Mouse (Mus musculus): ENCODE data around the gene Polr2e. TPM values are rescaled to one million over a fixed set of nuclear protein-coding genes. Genes with fewer than 3 reads are reported as not detected.
"Not testable (repeated sequence)": the region's sequence is repeated elsewhere in the genome, so short reads cannot be mapped to it uniquely, and the experiment has no call there.

Polr2e gene
- total and polyA plus RNA-seq, 2 experiments: 26.4 to 74.6 TPM

DNA sequence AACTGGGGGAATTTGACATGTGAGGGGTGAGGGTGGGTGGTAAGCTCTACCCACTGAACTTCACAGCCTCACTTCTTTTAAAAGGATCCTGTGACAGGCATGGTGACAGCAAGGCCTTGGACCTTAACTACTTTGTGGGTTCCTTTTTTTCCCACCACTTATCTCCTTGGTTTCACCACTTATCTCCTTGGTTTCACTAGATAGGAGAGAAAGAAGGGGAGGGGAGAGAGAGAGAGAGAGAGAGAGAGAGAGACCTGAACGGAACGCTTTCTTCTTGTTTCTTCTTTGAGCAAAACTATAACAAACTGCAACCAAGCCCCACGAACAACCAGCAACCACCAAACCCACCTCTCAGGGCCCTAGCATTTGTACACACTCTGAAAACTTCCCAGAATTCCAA, 9.2 kb upstream of the Polr2e start:
- WGBS: 90% methylated on average over 3 of the region's 3 CpGs
- no peak overlapping the region for H3K9ac ChIP-seq (ENCODE audit: low read depth, low read length)
- no peak overlapping the region for H3K4me3 ChIP-seq (ENCODE audit: insufficient read depth, low read depth, low read length)
- DNase-seq (ENCODE audit: extremely low read depth, low read depth, low spot score): no peak
- no peaks in the 10 kb centered on the region for H3K79me2 ChIP-seq (ENCODE audit: control insufficient read depth, insufficient read depth, low read length)
- no peaks in the 10 kb centered on the region for H3K27me3 ChIP-seq (ENCODE audit: control insufficient read depth, insufficient read depth, low read length)
- no peaks in the 10 kb centered on the region for H3K36me3 ChIP-seq (ENCODE audit: control insufficient read depth, insufficient read depth, low read length)
- H3K4me1 ChIP-seq (ENCODE audit: control insufficient read depth, insufficient read depth, low read length): peaks cover 15% of the 10 kb centered on the region
- TF ChIP-seq CTCF (IDR thresholded peaks at IDR 0.05; ENCODE audit: low read depth, low read length): no peak
- TF ChIP-seq POLR2A (IDR thresholded peaks at IDR 0.05; ENCODE audit: extremely low read depth, insufficient read depth, low read length): no peak
- no peak overlapping the region for H3K27ac ChIP-seq (replicated peaks; ENCODE audit: insufficient read depth, low read depth, low read length)

DNA sequence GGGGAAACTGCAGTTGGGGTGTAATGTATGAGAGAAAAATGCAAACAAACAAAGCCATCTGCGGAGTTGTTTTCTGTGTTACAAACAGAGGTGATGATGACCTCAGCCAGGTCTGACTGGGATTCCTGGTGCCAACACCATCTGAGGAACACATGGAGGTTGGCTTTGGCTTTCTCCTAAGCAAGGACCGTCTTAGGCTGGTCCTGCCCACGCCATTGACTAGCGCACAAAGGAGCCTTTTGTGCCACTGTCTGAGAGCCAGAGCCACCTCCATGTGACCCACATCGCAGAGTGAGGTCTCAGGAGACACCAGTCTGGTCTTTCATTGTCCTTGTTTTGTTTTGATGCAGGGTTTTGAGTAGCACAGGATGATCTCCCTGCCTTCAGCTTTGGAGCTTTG, 8.8 kb upstream of the Polr2e start:
- no peak overlapping the region for H3K27ac ChIP-seq (replicated peaks; ENCODE audit: insufficient read depth, low read depth, low read length)
- no peaks in the 10 kb centered on the region for H3K27me3 ChIP-seq (ENCODE audit: control insufficient read depth, insufficient read depth, low read length)
- no peak for DNase-seq (ENCODE audit: extremely low read depth, low read depth, low spot score)
- H3K9ac ChIP-seq (ENCODE audit: low read depth, low read length): no peak overlapping the region
- H3K79me2 ChIP-seq (ENCODE audit: control insufficient read depth, insufficient read depth, low read length): no peaks in the 10 kb centered on the region
- WGBS: 82% methylated on average over 5 of the region's 5 CpGs
- H3K4me1 ChIP-seq (ENCODE audit: control insufficient read depth, insufficient read depth, low read length): peaks cover 15% of the 10 kb centered on the region
- no peak overlapping the region for H3K4me3 ChIP-seq (ENCODE audit: insufficient read depth, low read depth, low read length)
- H3K36me3 ChIP-seq (ENCODE audit: control insufficient read depth, insufficient read depth, low read length): no peaks in the 10 kb centered on the region
- TF ChIP-seq CTCF (IDR thresholded peaks at IDR 0.05; ENCODE audit: low read depth, low read length) (no peak), POLR2A (IDR thresholded peaks at IDR 0.05; ENCODE audit: extremely low read depth, insufficient read depth, low read length) (no peak)

DNA sequence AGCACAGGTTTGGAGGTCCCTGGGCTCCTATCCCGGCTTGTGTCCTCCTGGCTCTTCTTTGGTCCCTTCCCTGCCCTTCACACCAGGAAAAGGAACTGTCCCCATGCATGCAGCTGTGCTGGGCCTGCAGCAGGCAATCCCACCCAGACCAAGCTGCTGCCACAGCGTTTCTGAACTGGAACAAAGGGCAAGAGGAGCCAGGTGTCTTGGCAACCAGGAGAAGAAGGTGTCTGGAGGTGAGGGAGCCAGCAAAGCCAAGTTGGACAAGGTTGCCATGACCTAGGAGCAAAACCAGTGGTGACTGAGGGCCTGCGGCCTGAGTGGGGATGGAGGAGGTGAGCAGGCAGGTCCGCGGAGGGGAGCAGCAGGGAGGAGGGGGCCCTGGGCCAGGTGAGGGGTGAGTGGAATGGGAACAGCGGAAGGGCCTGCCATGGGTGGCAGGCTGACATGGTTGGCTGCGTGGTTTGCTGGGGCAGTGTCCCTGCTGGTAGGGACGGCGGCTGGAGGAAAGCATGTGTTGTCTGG, 7.5 kb upstream of the Polr2e start, which contains the start of gene Gpx4:
Gpx4 (plus strand) TSS at position 126 of the 525 bp plus-strand sequence.
- Histone ChIP-seq H3K4me3 (ENCODE audit: insufficient read depth, low read depth, low read length) (no peak within 1 kb of the TSS), H3K27ac (replicated peaks; ENCODE audit: insufficient read depth, low read depth, low read length) (no peak within 1 kb of the TSS), H3K79me2 (ENCODE audit: control insufficient read depth, insufficient read depth, low read length) (no peaks in the 10 kb centered on the region), H3K4me1 (ENCODE audit: control insufficient read depth, insufficient read depth, low read length) (peaks cover 8% of the 10 kb centered on the region; the same call in 1 of the 2 replicates), H3K36me3 (ENCODE audit: control insufficient read depth, insufficient read depth, low read length) (no peaks in the 10 kb centered on the region), H3K27me3 (ENCODE audit: control insufficient read depth, insufficient read depth, low read length) (no peaks in the 10 kb centered on the region), H3K9ac (ENCODE audit: low read depth, low read length) (no peak within 1 kb of the TSS)
- TF ChIP-seq POLR2A (IDR thresholded peaks at IDR 0.05; ENCODE audit: extremely low read depth, insufficient read depth, low read length) (no peak), CTCF (IDR thresholded peaks at IDR 0.05; ENCODE audit: low read depth, low read length) (no peak)
- WGBS: 87% methylated on average over 9 of the region's 9 CpGs
- no peak for DNase-seq (ENCODE audit: extremely low read depth, low read depth, low spot score)

GRCm38 (mm10) chr10:80045766-80046165, 6.2 kb upstream of the Polr2e start:
- Histone ChIP-seq H3K79me2 (ENCODE audit: control insufficient read depth, insufficient read depth, low read length) (no peaks in the 10 kb centered on the region), H3K4me3 (ENCODE audit: insufficient read depth, low read depth, low read length) (no peak overlapping the region), H3K27ac (replicated peaks; ENCODE audit: insufficient read depth, low read depth, low read length) (no peak overlapping the region), H3K27me3 (ENCODE audit: control insufficient read depth, insufficient read depth, low read length) (no peaks in the 10 kb centered on the region), H3K4me1 (ENCODE audit: control insufficient read depth, insufficient read depth, low read length) (peaks cover 3% of the 10 kb centered on the region; the same call in 1 of the 2 replicates), H3K9ac (ENCODE audit: low read depth, low read length) (no peak overlapping the region), H3K36me3 (ENCODE audit: control insufficient read depth, insufficient read depth, low read length) (no peaks in the 10 kb centered on the region)
- 96% methylated on average over 5 of the region's 5 CpGs for WGBS
- no peak for TF ChIP-seq CTCF (IDR thresholded peaks at IDR 0.05; ENCODE audit: low read depth, low read length)
- TF ChIP-seq POLR2A (IDR thresholded peaks at IDR 0.05; ENCODE audit: extremely low read depth, insufficient read depth, low read length): no peak
- DNase-seq (ENCODE audit: extremely low read depth, low read depth, low spot score): no peak

DNA sequence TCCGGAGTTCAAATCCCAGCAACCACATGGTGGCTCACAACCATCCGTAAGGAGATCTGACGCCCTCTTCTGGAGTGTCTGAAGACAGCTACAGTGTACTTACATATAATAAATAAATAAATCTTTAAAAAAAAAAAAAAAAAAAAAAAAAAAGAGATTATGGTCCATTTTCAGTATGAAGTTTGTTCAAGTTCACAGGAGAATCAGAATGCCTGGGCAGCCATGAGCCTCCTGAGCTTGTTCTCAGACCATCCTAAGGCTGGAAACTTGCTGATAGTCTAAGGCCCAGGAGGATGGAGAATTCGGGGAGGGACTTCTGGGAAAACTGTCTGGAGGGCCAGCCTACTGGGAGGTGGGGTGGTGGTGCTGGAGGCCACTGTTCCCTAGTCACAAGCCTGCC, 5.8 kb upstream of the Polr2e start:
- not testable (repeated sequence) for H3K4me1 ChIP-seq (ENCODE audit: control insufficient read depth, insufficient read depth, low read length)

GRCm38 (mm10) chr10:80044087-80044486, 4.5 kb upstream of the Polr2e start:
- Histone ChIP-seq H3K36me3 (ENCODE audit: control insufficient read depth, insufficient read depth, low read length) (no peaks in the 10 kb centered on the region), H3K27me3 (ENCODE audit: control insufficient read depth, insufficient read depth, low read length) (no peaks in the 10 kb centered on the region), H3K27ac (replicated peaks; ENCODE audit: insufficient read depth, low read depth, low read length) (no peak overlapping the region), H3K4me3 (ENCODE audit: insufficient read depth, low read depth, low read length) (no peak overlapping the region), H3K4me1 (ENCODE audit: control insufficient read depth, insufficient read depth, low read length) (peaks cover 2% of the 10 kb centered on the region; the same call in 1 of the 2 replicates), H3K79me2 (ENCODE audit: control insufficient read depth, insufficient read depth, low read length) (peaks cover 4% of the 10 kb centered on the region; the same call in 1 of the 2 replicates), H3K9ac (ENCODE audit: low read depth, low read length) (no peak overlapping the region)
- TF ChIP-seq CTCF (IDR thresholded peaks at IDR 0.05; ENCODE audit: low read depth, low read length) (no peak), POLR2A (IDR thresholded peaks at IDR 0.05; ENCODE audit: extremely low read depth, insufficient read depth, low read length) (no peak)
- DNase-seq (ENCODE audit: extremely low read depth, low read depth, low spot score): no peak
- 92% methylated on average over 4 of the region's 4 CpGs for WGBS

More for the DNA sequence above, 5.8 kb upstream of the Polr2e start:
- DNase-seq (ENCODE audit: extremely low read depth, low read depth, low spot score); H3K4me3 ChIP-seq (ENCODE audit: insufficient read depth, low read depth, low read length); H3K36me3 ChIP-seq (ENCODE audit: control insufficient read depth, insufficient read depth, low read length); H3K27me3 ChIP-seq (ENCODE audit: control insufficient read depth, insufficient read depth, low read length); H3K9ac ChIP-seq (ENCODE audit: low read depth, low read length); H3K79me2 ChIP-seq (ENCODE audit: control insufficient read depth, insufficient read depth, low read length); H3K27ac ChIP-seq (replicated peaks; ENCODE audit: insufficient read depth, low read depth, low read length): not testable (repeated sequence)
- WGBS: 73% methylated on average over 4 of the region's 4 CpGs

GRCm38 (mm10) chr10:80041409-80042060, 1.9 kb upstream of the Polr2e start:
- not testable (repeated sequence) for DNase-seq (ENCODE audit: extremely low read depth, low read depth, low spot score); H3K4me3 ChIP-seq (ENCODE audit: insufficient read depth, low read depth, low read length); H3K27ac ChIP-seq (replicated peaks; ENCODE audit: insufficient read depth, low read depth, low read length); H3K36me3 ChIP-seq (ENCODE audit: control insufficient read depth, insufficient read depth, low read length); H3K4me1 ChIP-seq (ENCODE audit: control insufficient read depth, insufficient read depth, low read length); H3K79me2 ChIP-seq (ENCODE audit: control insufficient read depth, insufficient read depth, low read length); H3K9ac ChIP-seq (ENCODE audit: low read depth, low read length); H3K27me3 ChIP-seq (ENCODE audit: control insufficient read depth, insufficient read depth, low read length)
- 90% methylated on average over 8 of the region's 8 CpGs for WGBS
